Mouse (Mus musculus) layer of hippocampus, postnatal 36 days (tissue): ENCODE measurements around the gene Stra8. TPM values are rescaled to one million over a fixed set of nuclear protein-coding genes. Genes with fewer than 3 reads are reported as not detected.

Experiments
- DNase-seq, 2 experiments: peaks; one replicate each; pipeline ENCODE4 v3.0.0; 2022
- total RNA-seq, 2 experiments: library from RNA; stranded (reverse); gene quantifications; 2 replicates each; pipeline ENCODE4 v1.2.3; 2021

Gene Stra8
- total RNA-seq, 2 experiments from 2014 or later: not detected

- DNase-seq: no peak
These were observed 23.5 kb downstream of the Stra8 start for GRCm38 (mm10) chr6:34943499-34943898.

GRCm38 (mm10) chr6:34946486-34947079 is 26.6 kb downstream of the Stra8 start:
- DNase-seq: no peak

- DNase-seq: peak in 1 of 2 experiments; percentile 2
These were observed 28.5 kb downstream of the Stra8 start for GRCm38 (mm10) chr6:34948461-34948860.

GRCm38 (mm10) chr6:34951518-34951917 is 31.6 kb downstream of the Stra8 start:
- no peak for DNase-seq

GRCm38 (mm10) chr6:34951956-34952667 is 32.1 kb downstream of the Stra8 start:
- no peak for DNase-seq

GRCm38 (mm10) chr6:34954926-34955861 is 35.2 kb downstream of the Stra8 start:
- DNase-seq: no peak

- no peak for DNase-seq
These were observed 35.9 kb downstream of the Stra8 start for GRCm38 (mm10) chr6:34955862-34956241.

- no peak for DNase-seq
These were observed 39.2 kb downstream of the Stra8 start for GRCm38 (mm10) chr6:34959131-34959530.

GRCm38 (mm10) chr6:34964550-34964949 is 44.6 kb downstream of the Stra8 start:
- DNase-seq: no peak

- DNase-seq: no peak
These were observed 46.0 kb downstream of the Stra8 start for GRCm38 (mm10) chr6:34965819-34966539.

GRCm38 (mm10) chr6:34971181-34971580 is 51.2 kb downstream of the Stra8 start:
- no peak for DNase-seq

- DNase-seq: no peak
These were observed 59.3 kb downstream of the Stra8 start for GRCm38 (mm10) chr6:34979291-34979690.

GRCm38 (mm10) chr6:34980661-34981060 is 60.7 kb downstream of the Stra8 start:
- no peak for DNase-seq

GRCm38 (mm10) chr6:34987085-34987645 is 67.2 kb downstream of the Stra8 start:
- DNase-seq: no peak

- no peak for DNase-seq
These were observed 68.3 kb downstream of the Stra8 start, which contains the start of gene Slc23a4 for GRCm38 (mm10) chr6:34988081-34988761. Slc23a4 (minus strand) TSS chr6:34988404.

Other genes starting within 250 kb of the Stra8 start
- 10 to 100 TPM; 13.7 to 13.8 TPM for gene Agbl3, start 139.7 kb upstream of the Stra8 start, total RNA-seq
- 1 to 10 TPM; 1.8 to 2.4 TPM for gene Tmem140, start 57.0 kb upstream of the Stra8 start, total RNA-seq
- 1 to 10 TPM; 5.9 to 7.5 TPM for gene Cyren, start 42.1 kb upstream of the Stra8 start, total RNA-seq
- gene Wdr91, start 9.3 kb upstream of the Stra8 start, total RNA-seq: 10 to 100 TPM; 35.1 to 36.5 TPM
- gene Slc23a4, start 68.2 kb downstream of the Stra8 start, total RNA-seq: 1 to 10 TPM in 1 of 2 experiments, under 1 TPM in 1; 0.88 to 1.1 TPM
- 10 to 100 TPM; 45.9 to 50.6 TPM for gene Cnot4, start 213.6 kb downstream of the Stra8 start, total RNA-seq